Mouse (Mus musculus): ENCODE results near the gene Dip2c.
A peak's percentile ranks its signal among the peaks of the same experiment; 100 is the strongest.

Dip2c gene

DNA sequence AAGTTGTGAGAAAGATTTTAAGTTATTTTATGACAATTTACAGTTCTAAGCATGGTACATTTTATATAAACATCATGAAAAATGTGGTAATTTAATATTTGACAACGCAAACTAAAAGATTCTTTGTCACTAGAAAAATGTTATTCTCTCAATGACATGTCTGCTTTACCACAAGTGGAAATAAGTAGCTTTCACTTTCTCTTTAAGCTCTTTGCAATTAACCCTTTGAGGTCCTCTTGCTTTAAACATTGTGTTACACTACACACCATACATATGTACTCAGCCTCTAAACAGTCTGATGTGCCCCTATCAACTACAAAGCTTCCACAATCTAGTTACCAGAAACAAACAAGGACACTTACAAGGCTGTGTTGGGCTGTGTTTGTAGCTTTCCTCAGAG is 153.6 kb downstream of the Dip2c start:
- DNase-seq, result no peak

GRCm38 (mm10) chr13:9430724-9431123 is 154.4 kb downstream of the Dip2c start:
- no peak for DNase-seq

DNA sequence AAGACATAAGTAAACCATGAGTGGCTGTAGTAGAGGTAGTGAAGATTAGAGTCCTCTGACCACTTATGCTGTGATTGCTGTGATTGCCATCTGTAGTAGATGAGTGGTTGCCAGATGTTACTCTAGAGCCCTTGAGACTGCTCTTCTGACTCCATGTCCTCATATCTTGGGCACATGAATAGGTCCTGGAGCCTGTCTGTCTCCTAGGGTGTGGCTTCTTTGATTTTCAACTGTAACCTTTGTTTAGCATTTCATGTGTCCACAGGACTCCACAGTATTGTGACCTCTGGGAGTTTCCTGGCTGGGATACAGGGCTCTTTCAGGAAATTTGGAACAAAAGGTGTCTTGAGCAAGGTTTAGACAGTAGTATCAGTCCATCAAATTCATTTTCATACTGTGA is 155.1 kb downstream of the Dip2c start:
- no peak for DNase-seq

- DNase-seq, result no peak
Measured at GRCm38 (mm10) chr13:9443066-9443465, 166.7 kb downstream of the Dip2c start.

GRCm38 (mm10) chr13:9445533-9446294 is 169.4 kb downstream of the Dip2c start:
- DNase-seq, result no peak

- peak; percentile 13 for DNase-seq
Measured at GRCm38 (mm10) chr13:9446448-9447115, 170.3 kb downstream of the Dip2c start.

DNA sequence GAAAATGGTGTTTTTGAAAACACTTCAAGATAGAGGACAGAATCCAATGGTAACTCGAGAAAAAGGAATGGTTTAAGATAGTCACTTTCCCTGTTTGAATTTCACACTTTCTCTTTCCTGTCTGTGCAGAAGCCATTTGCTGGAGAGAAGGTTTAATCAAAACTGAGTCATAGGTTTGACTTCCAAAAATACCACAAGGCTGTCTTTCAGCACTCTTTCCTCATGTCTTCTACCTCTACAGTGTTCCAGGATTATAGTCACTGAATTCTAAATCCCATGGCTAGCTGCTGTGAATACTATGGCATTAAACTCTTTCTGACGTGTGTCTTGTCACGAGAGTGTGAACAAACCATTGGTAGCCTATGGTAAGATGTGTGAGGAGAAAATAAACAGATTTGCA is 173.9 kb downstream of the Dip2c start:
- no peak for DNase-seq

GRCm38 (mm10) chr13:9451952-9452351 is 175.6 kb downstream of the Dip2c start:
- no peak for DNase-seq

DNA sequence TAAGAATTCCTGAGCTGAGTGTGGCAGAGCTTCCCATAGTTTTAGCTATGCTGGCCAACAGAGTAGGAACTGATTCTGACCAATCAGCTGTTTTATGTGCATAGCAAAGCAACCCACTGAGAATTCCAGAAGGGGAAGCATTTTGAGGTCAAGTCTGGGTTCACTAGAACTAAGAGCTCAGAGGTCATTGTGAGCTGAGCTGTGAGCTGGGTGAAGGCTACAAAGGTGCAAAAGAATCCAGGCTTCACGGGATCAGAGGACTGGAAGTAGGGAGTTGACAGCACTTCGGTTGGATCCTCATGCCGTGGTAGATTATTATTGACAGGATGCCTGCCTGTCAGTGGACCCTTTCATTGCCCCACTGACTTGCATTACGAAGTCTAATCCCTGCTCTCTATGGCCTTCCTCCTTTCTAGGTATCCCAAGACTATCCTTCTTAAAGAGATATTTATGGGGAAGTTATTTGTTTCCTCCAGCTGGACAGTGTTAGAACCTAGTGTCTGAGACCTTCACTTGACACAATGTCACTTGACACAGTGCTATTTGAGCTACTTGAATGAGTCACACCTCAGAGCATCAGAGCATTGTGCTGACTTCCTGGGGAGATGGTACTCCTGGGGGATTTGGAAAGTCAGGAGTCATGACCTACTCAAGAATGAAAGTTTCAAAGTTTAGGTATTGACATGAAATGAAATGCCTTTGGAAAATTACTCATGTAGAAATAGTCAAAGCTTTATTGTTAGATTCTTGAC is 178.3 kb downstream of the Dip2c start:
- no peak for DNase-seq

- DNase-seq, result no peak
Measured at GRCm38 (mm10) chr13:9455979-9456378, 179.7 kb downstream of the Dip2c start.

DNA sequence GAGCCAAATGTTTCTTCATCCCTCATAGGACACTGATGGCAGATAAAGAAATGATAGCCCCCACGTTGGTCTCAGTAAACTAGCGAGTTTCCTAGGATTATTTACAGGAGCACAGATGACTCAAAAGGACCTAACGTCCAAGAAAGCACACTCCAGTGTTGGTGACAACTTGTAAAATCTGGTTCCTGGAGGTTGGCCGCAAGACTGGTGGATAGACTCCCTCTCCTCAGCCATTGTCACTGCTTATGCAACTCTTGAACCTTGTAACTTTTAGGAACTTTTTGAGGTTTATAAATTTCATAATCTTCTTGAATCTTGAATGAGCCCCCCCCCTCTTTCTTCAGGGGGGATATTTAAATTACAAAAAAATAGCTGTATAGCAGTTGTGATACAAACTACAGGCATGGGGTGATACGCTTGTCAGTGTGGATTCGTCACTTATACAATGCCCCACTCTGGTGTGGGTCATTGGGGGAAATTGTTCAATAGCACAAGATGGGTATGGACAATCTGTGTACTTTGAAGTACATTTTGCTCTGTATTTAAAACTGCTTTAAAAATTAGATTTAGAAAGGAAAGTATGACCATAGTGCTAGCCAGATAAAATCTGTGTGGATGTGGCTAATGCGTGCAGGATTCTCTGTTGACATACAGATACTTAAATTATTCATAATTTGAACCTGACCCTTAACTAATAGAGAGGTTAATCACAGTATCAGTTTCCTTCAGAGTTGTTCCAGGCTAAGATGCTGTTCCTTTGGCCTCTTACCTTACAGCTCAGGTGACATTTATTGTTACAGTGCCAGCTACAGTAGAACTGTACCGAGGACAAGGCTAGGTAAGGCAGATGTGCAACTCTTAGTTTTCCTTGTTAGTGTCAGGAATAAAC is 181.3 kb downstream of the Dip2c start:
- no peak for DNase-seq

DNA sequence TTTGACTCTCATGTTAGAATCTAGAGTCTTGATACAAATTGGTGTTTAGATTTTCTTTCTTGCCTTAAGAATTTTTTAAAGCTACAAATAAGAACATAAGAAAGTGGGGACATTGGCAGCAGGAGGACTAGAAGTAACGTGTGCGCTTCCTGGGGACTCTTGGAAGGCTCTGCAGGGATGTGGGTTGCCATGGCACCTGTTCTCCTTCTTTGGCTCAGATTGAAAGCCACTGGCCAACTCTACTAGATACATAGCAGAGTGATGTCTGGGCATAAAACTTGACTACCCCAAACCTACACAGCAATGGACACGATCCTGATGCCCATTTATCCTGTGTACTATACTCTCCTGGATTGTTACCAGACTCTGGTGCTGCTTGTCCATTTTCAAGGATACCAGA is 188.1 kb downstream of the Dip2c start:
- peak; percentile 7 for DNase-seq

DNA sequence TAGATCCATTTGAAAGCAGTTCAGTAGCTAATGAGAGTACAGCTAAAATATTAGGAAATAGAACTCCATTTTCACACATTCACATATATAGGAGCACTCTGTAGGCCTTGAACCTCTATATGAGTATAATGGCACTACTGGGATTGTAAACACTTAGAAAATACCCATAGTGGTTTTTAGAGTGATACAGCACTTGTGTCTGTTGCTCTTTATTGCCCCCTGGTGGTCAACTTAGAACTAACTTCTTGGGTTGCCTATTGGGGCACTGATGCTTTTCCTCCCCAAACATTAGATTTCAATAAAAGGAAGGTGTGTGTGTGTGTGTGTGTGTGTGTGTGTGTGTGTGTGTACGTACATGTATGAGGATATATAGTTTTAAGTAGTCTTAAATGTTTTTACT is 190.9 kb downstream of the Dip2c start:
- DNase-seq, result peak; percentile 40

- no peak for DNase-seq
Measured at GRCm38 (mm10) chr13:9473383-9473782, 197.1 kb downstream of the Dip2c start.

DNA sequence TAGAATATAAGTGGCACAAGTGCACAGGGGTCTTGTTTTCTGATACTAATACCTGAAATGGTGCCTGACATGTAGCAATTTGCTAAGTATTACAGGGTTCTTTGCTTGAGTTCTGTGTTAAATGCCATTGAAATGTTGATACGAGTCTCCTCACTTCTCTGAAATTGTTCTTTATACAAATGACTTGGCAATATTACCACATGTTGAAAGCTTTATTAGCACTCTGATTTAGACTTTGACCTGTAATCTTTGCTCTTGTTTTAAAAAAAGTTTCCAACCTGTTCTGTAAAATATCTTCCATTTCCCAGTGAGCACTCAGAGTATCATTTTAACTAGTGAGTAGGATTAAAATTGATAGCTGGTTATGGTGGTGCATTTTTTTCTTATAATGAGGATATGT is 205.4 kb downstream of the Dip2c start:
- DNase-seq, result no peak

DNA sequence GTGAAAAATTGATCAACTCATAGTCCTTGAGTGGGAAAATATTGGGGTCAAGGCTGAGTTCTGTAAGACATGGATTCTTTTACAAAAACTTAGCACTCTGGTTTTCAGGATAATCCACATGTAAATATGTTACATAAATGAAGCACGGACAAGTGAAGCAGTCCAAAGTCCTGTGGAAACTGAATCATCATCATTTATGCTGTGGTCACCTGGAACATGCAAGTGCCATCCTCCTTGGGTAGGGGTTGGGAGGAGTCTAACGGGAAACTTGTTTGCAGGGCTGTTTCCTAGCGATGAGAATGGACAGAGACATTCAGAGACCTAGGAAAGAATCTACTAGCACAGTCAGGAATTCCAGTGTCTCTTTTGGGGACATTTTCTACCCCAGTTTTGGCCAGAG is 213.4 kb downstream of the Dip2c start:
- DNase-seq, result no peak

DNA sequence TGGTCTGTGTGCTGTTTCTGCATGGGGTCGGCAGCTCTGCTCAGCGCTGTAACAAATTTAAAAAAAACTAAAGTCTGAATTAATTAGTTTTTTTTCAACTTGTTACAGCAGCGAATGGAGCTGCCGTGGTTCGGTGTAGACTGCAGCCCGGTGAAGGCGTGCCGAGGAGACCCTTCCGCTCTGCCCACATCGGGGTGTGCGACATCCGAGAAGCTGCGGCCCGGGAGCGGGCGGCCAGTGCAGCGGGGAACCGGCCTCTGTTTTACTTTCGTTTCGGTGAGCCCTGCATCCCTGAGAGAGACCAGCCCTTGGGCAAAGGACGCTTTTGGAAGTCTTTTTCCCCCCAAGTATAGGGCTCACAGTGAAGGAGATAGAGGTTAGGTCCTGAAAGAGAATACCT is 218.4 kb downstream of the Dip2c start:
- no peak for DNase-seq

DNA sequence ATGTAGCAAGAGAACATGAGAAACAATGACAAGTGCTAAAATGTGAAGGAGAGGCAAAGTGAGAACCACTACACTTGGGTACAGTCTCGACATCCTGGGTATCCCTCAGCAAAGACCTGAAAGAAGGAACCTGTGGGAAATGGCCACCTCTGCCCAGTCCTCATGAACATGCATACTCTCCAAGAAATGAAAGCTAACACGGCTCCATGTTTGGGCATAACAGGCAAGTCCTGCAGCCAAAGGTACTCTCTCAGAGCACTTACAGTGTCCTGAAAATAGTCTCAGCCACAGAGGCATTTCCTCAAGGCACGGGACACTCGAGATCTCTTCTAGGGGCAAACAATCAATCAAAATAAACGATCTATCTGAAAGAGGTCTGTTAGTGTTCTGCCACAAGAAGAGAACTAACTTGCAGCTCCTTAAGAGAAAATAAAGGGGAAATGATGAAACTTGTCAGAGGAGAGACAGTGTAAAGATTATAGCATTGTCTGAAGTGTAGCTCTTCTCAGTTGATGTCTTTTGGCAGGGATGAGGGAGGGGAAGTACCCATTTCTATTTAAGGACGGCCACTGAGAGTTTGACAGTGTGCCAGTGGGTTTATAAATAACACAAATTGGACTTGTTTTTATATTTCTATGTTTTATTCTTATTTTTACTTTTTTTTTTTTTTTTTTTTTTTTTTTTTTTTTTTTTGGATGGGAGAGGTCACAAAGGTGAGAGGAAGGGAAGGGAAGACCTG is 228.0 kb downstream of the Dip2c start:
- no peak for DNase-seq

- no peak for DNase-seq
Measured at GRCm38 (mm10) chr13:9538556-9538955, 262.2 kb downstream of the Dip2c start.

- DNase-seq, result no peak
Measured at GRCm38 (mm10) chr13:9547698-9548344, 271.5 kb downstream of the Dip2c start.

- no peak for DNase-seq
Measured at GRCm38 (mm10) chr13:9562099-9562498, 285.8 kb downstream of the Dip2c start.

- DNase-seq, result no peak
Measured at GRCm38 (mm10) chr13:9562921-9563320, 286.6 kb downstream of the Dip2c start.

Data from cerebellum, adult 11 months (tissue).